Mouse (Mus musculus) Patski (cell line): ENCODE results near the gene Col5a1. TPM values are rescaled to one million over a fixed set of nuclear protein-coding genes. Genes with fewer than 3 reads are reported as not detected.

Source experiments
- ATAC-seq: fragments of 100-300 bp; one replicate; pipeline ENCODE4 v1.8.0; 2021
- CTCF ChIA-PET: fragments of 350-600 bp; sonication (Branson Sonifier 250); formaldehyde crosslinking; loops from one replicate; lab custom pipeline; 2022; ENCODE audit warnings: inconsistent platforms; lab: Charles Lee
- POLR2A ChIA-PET: fragments of 350-600 bp; sonication (Branson Sonifier 250); formaldehyde crosslinking; loops from one replicate; lab custom pipeline; 2022; ENCODE audit warnings: antibody characterized with exemption, inconsistent platforms; lab: Charles Lee
- DNase-seq: peaks from one replicate; pipeline ENCODE4 v3.0.0-alpha.2; 2011; ENCODE audit warnings: low read depth, low spot score
- H3K27me3 ChIP-seq: fragments of 371-371 bp; one replicate; pipeline ENCODE4 v1.5.1; 2021
- CTCF ChIP-seq: fragments of 100-300 bp; IDR thresholded peaks from one replicate; pipeline ENCODE4 v1.5.1; 2021
- in situ Hi-C: fragments of 300-500 bp; cut with MboI; formaldehyde crosslinking; loops from 3 replicates; pipeline ENCODE4 v1.11.1; 2018; ENCODE audit warnings: low pct_unique_long_range_greater_than_20kb, mixed read lengths
- polyA plus RNA-seq: library from polyadenylated mRNA; unstranded; gene quantifications from one replicate; pipeline ENCODE4 v1.2.3, GENCODE M21; 2021

Gene Col5a1
- 39.0 TPM for polyA plus RNA-seq

DNA sequence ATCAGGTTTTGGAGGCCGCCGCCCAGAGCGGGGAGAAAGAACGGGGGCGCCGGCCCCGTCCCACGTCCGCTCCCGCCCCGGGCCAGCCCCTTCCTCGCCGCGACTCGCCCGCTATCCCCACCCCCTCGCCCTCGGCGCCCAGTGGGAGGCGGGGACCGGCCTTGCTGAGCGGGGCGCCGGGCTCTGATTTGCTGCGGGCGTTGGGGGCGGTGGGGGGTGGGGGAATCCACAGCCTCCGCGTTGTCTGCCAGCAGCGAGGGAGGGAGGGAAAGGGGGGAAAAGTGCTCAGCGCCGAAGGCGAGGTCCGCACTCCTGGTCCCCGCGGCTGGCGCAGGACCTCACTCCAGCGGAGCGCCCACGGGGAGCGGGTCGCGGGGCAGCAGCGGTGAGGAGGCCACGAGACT, at the start of gene Col5a1:
Gene Col5a1 (plus strand): TSS at position 278 of the 404 bp plus-strand sequence.
- CTCF ChIA-PET, result interaction anchor here (0.6 to 2.0 kb wide), 8 partner anchors 15 to 112 kb away, joined by 3 to 9 read pairs (median 4); no protein-coding TSS in a partner anchor
- in situ Hi-C loops, result loop anchor here (5.0 kb wide), 1 partner anchor 114 kb away; no protein-coding TSS in a partner anchor
- TF ChIP-seq CTCF, result no peak

DNA sequence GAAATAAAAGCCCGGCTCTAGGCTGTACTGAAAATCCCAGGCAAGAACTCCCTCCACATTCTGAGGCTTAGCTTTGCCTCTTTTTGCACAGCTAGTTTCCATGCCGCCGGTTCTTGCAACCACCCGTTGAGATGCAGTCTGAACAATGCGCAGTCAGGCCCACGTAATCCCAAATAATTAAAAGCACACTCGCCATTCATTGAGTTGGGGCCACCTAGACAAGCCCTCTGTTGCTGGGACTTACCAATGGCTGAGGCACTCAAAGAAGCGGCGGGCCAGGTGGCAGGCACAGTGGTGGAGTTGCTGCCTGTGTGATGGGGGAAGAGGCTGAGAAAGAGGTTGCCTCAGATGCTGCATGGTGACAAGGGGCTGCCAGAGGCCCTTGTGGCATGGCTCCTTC, 48.1 kb upstream of the Col5a1 start:
- ATAC-seq, result no peak
- ChIA-PET CTCF (no interaction called here), POLR2A (no interaction called here)
- H3K27me3 ChIP-seq, result no peaks in the 10 kb centered on the region
- no peak for TF ChIP-seq CTCF
- in situ Hi-C loops, result no loop called here
- no peak for DNase-seq

More for the DNA sequence above, at the start of gene Col5a1:
- no peaks in the 10 kb centered on the region for H3K27me3 ChIP-seq
- ATAC-seq, result peak; percentile 65
- DNase-seq, result no peak
- POLR2A ChIA-PET, result interaction anchor here (1.0 to 1.9 kb wide), 3 partner anchors 58 to 115 kb away, joined by 3 to 5 read pairs (median 3); no protein-coding TSS in a partner anchor

- no peak for DNase-seq
- no peak for TF ChIP-seq CTCF
- ATAC-seq, result no peak
- CTCF ChIA-PET, result interaction anchor here (0.8 kb wide), 1 partner anchor 10 kb away, joined by 3 read pairs; no protein-coding TSS in a partner anchor
- POLR2A ChIA-PET, result no interaction called here
- in situ Hi-C loops, result no loop called here
- H3K27me3 ChIP-seq, result no peaks in the 10 kb centered on the region
These were observed 45.3 kb upstream of the Col5a1 start for GRCm38 (mm10) chr2:27840890-27841289.

DNA sequence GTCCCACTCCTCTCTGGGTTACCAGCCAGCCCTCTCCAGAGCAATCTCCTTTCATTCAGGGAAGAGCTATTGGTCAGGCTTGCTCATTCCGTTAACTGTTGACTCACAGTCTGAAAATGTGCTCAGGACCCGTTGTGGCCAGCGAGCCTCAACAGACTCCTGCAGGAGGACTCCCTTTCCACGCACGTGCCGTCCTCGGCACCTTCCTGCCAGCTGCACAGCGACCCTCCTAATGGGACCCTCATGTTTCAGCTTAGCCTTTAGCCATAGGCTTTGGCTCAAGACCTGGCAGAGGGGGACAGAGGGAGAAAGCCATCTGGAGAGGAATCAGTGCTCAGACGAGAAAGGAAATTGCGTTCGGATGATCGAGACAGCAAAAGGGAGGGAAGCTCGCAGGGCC, 43.3 kb upstream of the Col5a1 start:
- POLR2A ChIA-PET, result interaction anchor here (0.6 to 1.3 kb wide), 2 partner anchors 13 to 75 kb away, joined by 3 read pairs; no protein-coding TSS in a partner anchor
- TF ChIP-seq CTCF, result no peak
- no peaks in the 10 kb centered on the region for H3K27me3 ChIP-seq
- CTCF ChIA-PET, result interaction anchor here (1.0 to 1.2 kb wide), 4 partner anchors 9 to 26 kb away, joined by 3 to 7 read pairs (median 3); no protein-coding TSS in a partner anchor
- DNase-seq (peak; percentile 53), ATAC-seq (peak; percentile 74)
- in situ Hi-C loops, result no loop called here

DNA sequence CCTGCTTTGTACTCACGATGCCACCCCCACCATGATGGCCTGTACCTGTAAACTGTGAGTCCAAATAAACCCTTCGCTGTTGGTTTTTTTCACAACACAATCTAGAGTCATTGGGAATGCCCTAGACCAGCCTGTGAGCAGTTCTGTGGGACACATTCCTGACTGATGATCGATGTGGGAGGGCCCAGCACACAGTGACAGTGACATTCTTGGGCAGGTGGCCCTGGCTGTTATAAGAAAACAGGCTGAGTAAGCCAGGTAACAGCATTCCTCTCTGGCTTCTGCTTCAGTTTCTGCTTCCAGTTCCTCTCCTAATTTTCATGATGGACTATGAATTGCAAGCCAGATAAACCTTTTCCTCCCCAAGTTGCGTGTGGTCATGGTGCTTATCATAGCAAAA, 41.3 kb upstream of the Col5a1 start:
- H3K27me3 ChIP-seq, result no peaks in the 10 kb centered on the region
- no peak for TF ChIP-seq CTCF
- DNase-seq (no peak), ATAC-seq (no peak)
- POLR2A ChIA-PET, result no interaction called here
- CTCF ChIA-PET, result interaction anchor here (1.8 kb wide), 1 partner anchor 16 kb away, joined by 4 read pairs; no protein-coding TSS in a partner anchor
- in situ Hi-C loops, result no loop called here

DNA sequence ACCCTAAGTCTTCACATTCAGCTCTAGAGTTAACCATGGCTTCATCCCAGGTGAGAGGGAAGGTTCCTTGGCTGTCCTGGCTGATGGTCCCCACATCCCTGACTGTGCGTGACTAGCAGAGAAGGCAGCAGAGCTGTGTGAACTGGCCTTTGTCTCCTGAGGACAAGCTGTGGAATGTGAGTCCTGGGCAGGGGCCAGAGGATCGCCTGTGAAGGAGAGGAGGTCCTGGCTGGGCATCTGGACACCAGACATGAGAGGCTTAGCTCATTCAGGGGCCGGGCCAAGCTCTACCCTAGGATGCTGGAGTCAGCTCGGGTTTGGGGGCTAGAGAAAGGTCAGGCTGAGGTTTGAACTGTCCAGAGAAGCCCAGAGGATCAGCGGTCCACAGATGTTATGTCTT, 39.2 kb upstream of the Col5a1 start:
- DNase-seq (no peak), ATAC-seq (no peak)
- CTCF ChIA-PET, result no interaction called here

DNA sequence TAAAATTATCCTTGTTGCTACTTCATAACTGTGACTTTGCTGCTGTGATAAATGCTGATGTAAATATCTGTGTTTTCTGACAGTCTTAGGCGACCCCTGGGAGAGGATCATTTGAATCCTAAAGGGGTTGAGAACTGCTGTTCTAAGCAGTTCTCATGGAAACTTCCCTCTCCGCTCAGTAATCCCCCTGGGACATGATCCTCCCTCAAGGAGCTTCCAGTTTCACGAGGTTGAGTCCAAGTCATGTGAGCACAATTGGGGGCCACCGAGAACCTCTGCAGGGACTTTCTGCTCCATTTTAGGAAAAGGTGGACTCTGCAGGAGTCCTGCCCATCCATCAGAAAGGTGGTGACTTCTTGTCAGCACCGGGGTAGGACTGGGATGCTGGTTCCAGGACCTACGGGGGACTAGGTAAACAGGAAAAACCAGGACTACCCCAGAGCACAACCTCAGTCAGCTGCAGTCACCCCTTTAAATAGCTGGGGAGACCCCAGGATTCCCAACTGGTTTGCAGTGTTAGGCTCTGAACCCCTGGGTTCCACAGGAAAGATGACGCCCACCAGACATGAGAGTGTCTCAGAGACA, 38.3 kb upstream of the Col5a1 start:
- ATAC-seq (no peak), DNase-seq (no peak)
- TF ChIP-seq CTCF, result no peak
- CTCF ChIA-PET, result no interaction called here
- in situ Hi-C loops, result no loop called here
- no peaks in the 10 kb centered on the region for H3K27me3 ChIP-seq
- POLR2A ChIA-PET, result no interaction called here

More for the DNA sequence above, 39.2 kb upstream of the Col5a1 start:
- H3K27me3 ChIP-seq, result no peaks in the 10 kb centered on the region
- no peak for TF ChIP-seq CTCF
- POLR2A ChIA-PET, result no interaction called here
- in situ Hi-C loops, result no loop called here

DNA sequence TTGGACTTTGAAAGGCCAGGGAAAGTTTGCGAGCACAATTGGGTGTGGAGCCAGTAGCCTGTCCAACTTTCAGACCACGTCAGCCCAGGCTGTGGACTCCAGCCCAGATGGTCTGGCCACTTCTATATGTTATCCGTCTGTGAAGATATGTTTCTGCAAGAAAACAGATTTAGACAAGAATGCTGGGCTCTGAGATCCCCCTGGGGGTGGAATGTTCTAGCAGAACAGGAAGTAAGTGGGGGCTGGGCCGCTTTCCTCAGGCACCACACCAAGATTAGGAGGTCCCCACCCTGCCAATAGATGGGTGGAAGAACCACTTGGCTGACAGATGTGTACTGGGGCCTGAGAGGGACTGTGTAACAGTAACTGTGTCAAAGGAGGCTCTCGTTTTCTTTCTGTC, 37.8 kb upstream of the Col5a1 start:
- no peak for DNase-seq
- in situ Hi-C loops, result no loop called here
- no peak for TF ChIP-seq CTCF
- H3K27me3 ChIP-seq, result no peaks in the 10 kb centered on the region
- ChIA-PET POLR2A (no interaction called here), CTCF (no interaction called here)
- no peak for ATAC-seq

GRCm38 (mm10) chr2:27858348-27858903, 27.8 kb upstream of the Col5a1 start:
- in situ Hi-C loops, result no loop called here
- ChIA-PET POLR2A (no interaction called here), CTCF (interaction anchor here (1.3 kb wide), 1 partner anchor 44 kb away, joined by 4 read pairs; no protein-coding TSS in a partner anchor)
- no peaks in the 10 kb centered on the region for H3K27me3 ChIP-seq
- no peak for TF ChIP-seq CTCF
- ATAC-seq (peak; percentile 87), DNase-seq (peak; percentile 86)

GRCm38 (mm10) chr2:27861576-27862238, 24.5 kb upstream of the Col5a1 start:
- DNase-seq, result no peak
- no peak for TF ChIP-seq CTCF
- ChIA-PET CTCF (interaction anchor here (1.2 to 1.6 kb wide), 2 partner anchors 17 to 26 kb away, joined by 3 to 5 read pairs; no protein-coding TSS in a partner anchor), POLR2A (no interaction called here)
- no peaks in the 10 kb centered on the region for H3K27me3 ChIP-seq
- in situ Hi-C loops, result loop anchor here (5.0 kb wide), 2 partner anchors 49 to 84 kb away; no protein-coding TSS in a partner anchor
- no peak for ATAC-seq
